Mouse (Mus musculus) kidney, postnatal 0 days (tissue): ENCODE measurements around the gene Ier2. TPM values are rescaled to one million over a fixed set of nuclear protein-coding genes. Genes with fewer than 3 reads are reported as not detected.

Experiments
- ATAC-seq: fragments of 200-750 bp; cut with Nextera tagmentation; replicated peaks from 2 replicates; pipeline ENCODE4 v1.8.0; 2017; ENCODE audit warnings: low read depth, moderate number of reproducible peaks, moderate TSS enrichment, moderate library complexity; ENCODE audit not compliant: low FRiP score
- DNase-seq: peaks from one replicate; pipeline ENCODE4 v3.0.0-alpha.2; 2016; ENCODE audit warnings: low spot score
- H3K27ac ChIP-seq: fragments of 300-500 bp; sonication (generic); 2 replicates; pipeline ENCODE4 v1.5.1; 2014; ENCODE audit warnings: mild to moderate bottlenecking
- H3K27me3 ChIP-seq: fragments of 300-500 bp; sonication (generic); 2 replicates; pipeline ENCODE4 v1.6.1; 2014; ENCODE audit warnings: low read length, mixed read lengths; ENCODE audit not compliant: insufficient read depth
- H3K36me3 ChIP-seq: fragments of 300-500 bp; sonication (generic); 2 replicates; pipeline ENCODE4 v1.6.1; 2014; ENCODE audit warnings: low read length, mixed read lengths; ENCODE audit not compliant: insufficient read depth
- H3K4me1 ChIP-seq: fragments of 300-500 bp; sonication (generic); replicated peaks from 2 replicates; pipeline ENCODE4 v1.6.1; 2014; ENCODE audit warnings: antibody characterized with exemption, low read length, mixed read lengths; ENCODE audit not compliant: insufficient read depth
- H3K4me2 ChIP-seq: fragments of 300-500 bp; sonication (generic); 2 replicates; pipeline ENCODE4 v1.6.1; 2014; ENCODE audit warnings: mild to moderate bottlenecking, low read length, moderate library complexity, mixed read lengths
- H3K4me3 ChIP-seq: fragments of 300-500 bp; sonication (generic); replicated peaks from 2 replicates; pipeline ENCODE4 v1.5.1; 2014; ENCODE audit warnings: low read depth, low read length
- H3K9ac ChIP-seq: fragments of 300-500 bp; sonication (generic); 2 replicates; pipeline ENCODE4 v1.6.1; 2014; ENCODE audit warnings: low read depth, low read length
- H3K9me3 ChIP-seq: fragments of 300-500 bp; sonication (generic); replicated peaks from 2 replicates; pipeline ENCODE4 v1.6.1; 2016; ENCODE audit warnings: low read length, inconsistent platforms, mixed read lengths
- CTCF ChIP-seq: IDR thresholded peaks from 2 replicates; pipeline ENCODE4 v1.5.1; 2016; ENCODE audit warnings: antibody characterized with exemption, low read depth, mild to moderate bottlenecking, moderate library complexity
- WGBS: fragments of 180-500 bp; shearing (Covaris S2); extraction: QIAGEN DNeasy Blood & Tissue Kit; methylation state at CpG from one replicate; pipeline ENCODE4 v1.1.7; 2014; 5-methylcytosine and 5-hydroxymethylcytosine counted together
- polyA plus RNA-seq: library from polyadenylated mRNA; unstranded; fragments of >200 nt; fragmentation: Nextera tagmentation; extraction: Ambion mirVana; gene quantifications from 2 replicates; pipeline ENCODE4 v1.2.1, GENCODE M21; 2015

Gene Ier2
- polyA plus RNA-seq, 1 experiment from 2014 or later, result 83.8 TPM

- ATAC-seq (peak; percentile 89), DNase-seq (peak; percentile 97)
- no peaks in the 10 kb centered on the region for H3K9me3 ChIP-seq
- H3K27me3 ChIP-seq, result no peaks in the 10 kb centered on the region
- peak overlapping the region; percentile 71 for H3K27ac ChIP-seq
- H3K9ac ChIP-seq, result peak overlapping the region; percentile 78
- H3K4me1 ChIP-seq, result peaks cover 27% of the 10 kb centered on the region
- H3K36me3 ChIP-seq, result peaks cover 22% of the 10 kb centered on the region; the same call in 1 of the 2 replicates
- WGBS, result under 1% methylated on average over 47 of the region's 47 CpGs
- H3K4me2 ChIP-seq, result peak overlapping the region; percentile 87
- peak; percentile 29; the same call in 1 of the 2 replicates for TF ChIP-seq CTCF
- peak overlapping the region; percentile 77 for H3K4me3 ChIP-seq
These were observed 26.7 kb upstream of the Ier2 start for GRCm38 (mm10) chr8:84689091-84689915.

DNA sequence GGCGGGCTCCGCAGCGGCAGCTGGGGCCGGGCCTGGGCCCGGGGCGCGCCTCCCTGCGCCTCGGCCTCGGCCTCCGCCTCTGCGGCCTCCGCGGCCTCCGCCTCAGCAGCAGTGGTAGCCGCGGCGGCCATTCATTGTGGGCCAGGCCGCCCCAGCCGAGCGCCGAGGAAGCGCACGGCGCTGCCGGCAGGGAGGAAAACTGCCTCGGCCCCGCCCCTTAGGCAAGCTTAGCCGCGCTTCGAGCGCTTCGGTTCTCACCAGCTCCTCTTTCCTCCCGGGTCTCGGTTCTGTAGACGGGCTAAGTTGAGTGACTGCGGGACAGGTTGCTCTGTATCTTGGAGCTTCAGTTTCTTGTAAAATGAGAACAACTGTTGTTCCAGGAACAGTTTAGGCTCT is 25.1 kb upstream of the Ier2 start, which contains the start of gene Nacc1:
Gene Nacc1 (minus strand): TSS at position 158 of the 396 bp plus-strand sequence.
- ATAC-seq (peak; percentile 75), DNase-seq (peak; percentile 97)
- Histone ChIP-seq H3K36me3 (peaks cover 8% of the 10 kb centered on the region; the same call in 1 of the 2 replicates), H3K4me1 (peaks cover 27% of the 10 kb centered on the region), H3K27ac (peak within 1 kb of the TSS; percentile 95), H3K9ac (peak within 1 kb of the TSS; percentile 97), H3K27me3 (no peaks in the 10 kb centered on the region), H3K4me2 (peak within 1 kb of the TSS; percentile 82), H3K4me3 (peak within 1 kb of the TSS; percentile 100), H3K9me3 (no peaks in the 10 kb centered on the region)
- WGBS, result under 1% methylated on average over 30 of the region's 37 CpGs
- TF ChIP-seq CTCF, result 0 out of 2 replicates have a peak, but pooled peaks have one; percentile 7

DNA sequence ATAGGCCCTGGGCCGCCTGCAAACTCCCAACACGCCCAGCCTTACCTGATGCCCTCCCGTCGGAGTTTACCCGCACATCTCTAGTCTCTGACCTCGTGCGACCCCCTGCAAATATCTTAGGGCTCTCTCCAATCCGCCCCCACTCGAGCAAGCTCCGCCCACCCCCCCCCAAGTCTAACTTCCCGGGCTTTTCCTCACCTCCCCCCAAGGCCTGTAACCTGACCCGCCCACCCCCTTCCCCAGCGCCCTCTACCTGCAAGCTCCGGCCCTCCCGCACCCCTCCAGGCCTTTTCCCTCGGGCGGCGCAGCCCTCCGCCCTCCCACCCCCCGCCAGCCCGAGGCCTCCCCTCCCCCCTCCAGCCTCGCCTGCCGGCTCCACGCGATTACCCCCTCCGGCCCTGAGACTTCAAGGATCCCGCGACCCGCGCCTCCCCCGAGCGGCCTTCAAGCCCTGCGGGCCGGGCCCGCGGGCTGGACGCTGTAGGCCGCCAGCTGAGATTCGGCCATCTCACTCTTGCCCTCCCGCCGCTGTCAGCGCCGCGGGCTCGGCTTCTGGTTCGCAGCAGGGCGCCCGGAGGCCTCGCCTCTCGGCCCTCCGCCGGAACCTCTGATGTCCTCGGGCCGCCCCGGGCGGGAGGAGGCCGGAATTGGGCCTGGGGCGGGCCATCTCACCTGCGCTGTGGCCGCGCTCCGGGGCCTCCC is 24.5 kb upstream of the Ier2 start:
- no peak; the same call in 1 of the 2 replicates for TF ChIP-seq CTCF

GRCm38 (mm10) chr8:84686191-84687002 is 23.7 kb upstream of the Ier2 start, which contains the start of gene Trmt1:
TSS of gene Trmt1 (plus strand) at chr8:84686307.
- WGBS, result 9% methylated on average over 20 of the region's 20 CpGs
- H3K4me1 ChIP-seq, result peaks cover 27% of the 10 kb centered on the region
- no peak for TF ChIP-seq CTCF

More for the DNA sequence above, 24.5 kb upstream of the Ier2 start:
- H3K36me3 ChIP-seq, result peaks cover 2% of the 10 kb centered on the region; the same call in 1 of the 2 replicates
- DNase-seq, result peak; percentile 64
- H3K27me3 ChIP-seq, result no peaks in the 10 kb centered on the region
- peak overlapping the region; percentile 100 for H3K4me3 ChIP-seq
- peak overlapping the region; percentile 82 for H3K4me2 ChIP-seq
- peak overlapping the region; percentile 97 for H3K9ac ChIP-seq
- 1% methylated on average over 50 of the region's 62 CpGs for WGBS
- peaks cover 27% of the 10 kb centered on the region for H3K4me1 ChIP-seq
- no peaks in the 10 kb centered on the region for H3K9me3 ChIP-seq
- peak overlapping the region; percentile 95 for H3K27ac ChIP-seq
- ATAC-seq, result peak; percentile 17; the same call in 1 of the 2 replicates

DNA sequence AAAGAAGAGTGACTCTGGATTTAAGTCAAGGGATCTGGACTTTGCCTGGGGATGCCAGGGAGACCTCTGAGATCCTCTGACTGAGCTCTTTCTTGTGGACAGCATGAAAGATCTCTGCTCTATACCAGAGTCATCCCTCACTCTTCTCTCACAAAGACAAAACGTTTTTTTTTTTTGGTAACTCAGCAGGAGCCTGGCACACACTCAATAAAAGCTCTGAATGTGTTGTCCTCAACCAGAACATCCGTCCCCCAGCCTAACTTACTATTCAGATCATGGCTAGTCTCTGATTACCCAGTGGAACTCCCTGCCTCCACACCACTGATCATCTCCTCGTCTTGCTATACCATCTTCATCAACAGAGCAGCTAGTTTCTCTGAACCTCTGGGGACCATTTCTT is 21.9 kb upstream of the Ier2 start:
- Histone ChIP-seq H3K4me1 (peaks cover 19% of the 10 kb centered on the region), H3K4me2 (no peak overlapping the region), H3K27ac (no peak overlapping the region), H3K9me3 (no peaks in the 10 kb centered on the region), H3K9ac (no peak overlapping the region), H3K4me3 (no peak overlapping the region), H3K27me3 (no peaks in the 10 kb centered on the region), H3K36me3 (no peaks in the 10 kb centered on the region)
- no peak for ATAC-seq
- no peak for TF ChIP-seq CTCF
- WGBS, result 55% methylated on average over 3 of the region's 3 CpGs
- no peak for DNase-seq

More at GRCm38 (mm10) chr8:84686191-84687002, 23.7 kb upstream of the Ier2 start, which contains the start of gene Trmt1:
- no peaks in the 10 kb centered on the region for H3K9me3 ChIP-seq
- H3K9ac ChIP-seq, result peak within 1 kb of the TSS; percentile 97
- peak; percentile 46 for DNase-seq
- no peaks in the 10 kb centered on the region for H3K36me3 ChIP-seq
- peak within 1 kb of the TSS; percentile 100 for H3K4me3 ChIP-seq
- ATAC-seq, result no peak
- no peaks in the 10 kb centered on the region for H3K27me3 ChIP-seq
- H3K27ac ChIP-seq, result peak within 1 kb of the TSS; percentile 95
- H3K4me2 ChIP-seq, result peak within 1 kb of the TSS; percentile 82
